Mouse (Mus musculus) embryonic fibroblast, embryonic 13.5 days (primary cell): ENCODE data around the gene Slc22a17. TPM values are rescaled to one million over a fixed set of nuclear protein-coding genes. Genes with fewer than 3 reads are reported as not detected.

Source experiments
- H3K27ac ChIP-seq: 2 replicates; pipeline ENCODE4 v1.5.1; 2012; ENCODE audit warnings: low read length, control low read depth, inconsistent platforms; ENCODE audit not compliant: insufficient read depth
- H3K4me1 ChIP-seq: 2 replicates; pipeline ENCODE4 v1.6.1; 2011; ENCODE audit warnings: low read length; ENCODE audit not compliant: control insufficient read depth, insufficient read depth
- H3K4me3 ChIP-seq: 2 replicates; pipeline ENCODE4 v1.5.1; 2011; ENCODE audit warnings: mild to moderate bottlenecking, control low read depth, low read length; ENCODE audit not compliant: insufficient read depth
- CTCF ChIP-seq: IDR thresholded peaks from 2 replicates; pipeline ENCODE4 v1.5.1; 2011; ENCODE audit warnings: mild to moderate bottlenecking, control low read depth, low read length, moderate library complexity, borderline replicate concordance; ENCODE audit not compliant: insufficient read depth
- POLR2A ChIP-seq: IDR thresholded peaks from 2 replicates; pipeline ENCODE4 v1.6.1; 2011; ENCODE audit warnings: low read depth, mild to moderate bottlenecking, control low read depth, low read length, moderate library complexity
- polyA plus RNA-seq: library from polyadenylated mRNA; stranded (reverse); fragments of >200 nt; gene quantifications from 2 replicates; pipeline ENCODE4 v1.2.4, GENCODE M21; 2011; ENCODE audit warnings: low read depth; ENCODE audit not compliant: missing spikeins, insufficient read length

Gene Slc22a17
- polyA plus RNA-seq, 1 experiment = 20.9 TPM

DNA sequence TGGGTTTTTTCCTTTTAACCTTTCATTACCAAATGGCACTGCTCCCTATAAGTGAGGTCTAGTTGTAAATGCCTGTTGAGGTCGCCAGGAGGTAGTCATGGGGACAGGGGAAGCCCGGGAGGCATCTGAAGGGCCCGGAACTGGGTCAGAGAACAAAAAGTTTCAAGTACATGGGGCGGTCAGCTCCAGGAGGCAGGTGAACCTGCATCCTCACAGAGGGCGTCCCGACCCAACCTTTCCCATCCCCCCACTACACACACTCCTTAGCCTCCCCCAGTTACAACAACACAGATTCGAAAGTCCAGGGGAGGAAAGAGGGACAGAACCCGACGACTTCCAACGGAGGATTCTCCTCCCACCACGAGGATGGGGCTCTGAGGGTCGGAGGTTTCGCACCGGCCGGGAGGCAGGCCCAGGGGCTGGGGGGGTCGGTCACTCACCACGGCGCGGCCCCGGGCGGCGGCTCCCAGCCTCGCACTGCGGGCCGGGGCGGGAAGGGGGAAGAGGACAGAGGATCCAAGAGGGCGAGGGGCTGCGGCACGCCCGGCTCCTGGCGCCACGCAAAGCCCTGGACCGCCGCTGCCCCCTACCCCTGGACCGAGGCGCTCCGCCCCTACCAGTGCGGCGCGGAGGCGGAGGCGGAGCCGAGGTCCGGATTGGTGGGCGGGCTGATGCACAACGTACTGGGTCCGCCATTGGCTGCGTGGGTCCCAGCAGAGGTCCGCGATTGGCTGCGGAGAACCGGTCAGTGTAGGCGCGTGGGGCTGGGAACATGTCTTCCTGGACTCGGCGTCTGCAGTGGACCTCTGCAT lies 49.2 kb downstream of the Slc22a17 start:
- no peak for TF ChIP-seq CTCF
- peak; percentile 78 for TF ChIP-seq POLR2A
- no peak overlapping the region for H3K27ac ChIP-seq
- H3K4me1 ChIP-seq = no peaks in the 10 kb centered on the region
- peak overlapping the region; percentile 74 for H3K4me3 ChIP-seq

DNA sequence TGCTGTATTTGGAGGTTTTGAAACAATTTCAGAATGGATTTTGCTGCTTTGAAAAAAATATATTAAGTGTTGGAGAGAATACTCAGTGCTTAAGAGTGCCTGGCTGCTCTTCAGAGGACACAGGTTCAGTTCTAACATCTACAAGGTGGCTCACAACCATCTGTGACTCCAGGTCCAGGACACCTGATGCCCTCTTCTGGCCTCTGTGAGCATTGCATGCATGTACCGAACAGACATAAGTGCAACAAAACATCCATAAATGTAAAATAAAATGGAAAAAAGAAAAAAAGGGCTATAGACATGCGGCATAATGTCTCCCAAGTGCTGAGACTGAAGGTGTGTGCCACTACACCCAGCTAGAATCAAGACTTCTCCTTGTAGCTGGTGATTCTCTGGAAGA lies 52.4 kb downstream of the Slc22a17 start:
- Histone ChIP-seq H3K4me1 (no peaks in the 10 kb centered on the region), H3K4me3 (no peak overlapping the region), H3K27ac (no peak overlapping the region)
- TF ChIP-seq CTCF (peak; percentile 61; the same call in 1 of the 2 replicates), POLR2A (no peak)

- H3K27ac ChIP-seq = no peak overlapping the region
- TF ChIP-seq CTCF (no peak), POLR2A (no peak)
- H3K4me3 ChIP-seq = no peak overlapping the region
- no peaks in the 10 kb centered on the region for H3K4me1 ChIP-seq
These were observed 55.0 kb downstream of the Slc22a17 start for GRCm38 (mm10) chr14:54857891-54858290.

DNA sequence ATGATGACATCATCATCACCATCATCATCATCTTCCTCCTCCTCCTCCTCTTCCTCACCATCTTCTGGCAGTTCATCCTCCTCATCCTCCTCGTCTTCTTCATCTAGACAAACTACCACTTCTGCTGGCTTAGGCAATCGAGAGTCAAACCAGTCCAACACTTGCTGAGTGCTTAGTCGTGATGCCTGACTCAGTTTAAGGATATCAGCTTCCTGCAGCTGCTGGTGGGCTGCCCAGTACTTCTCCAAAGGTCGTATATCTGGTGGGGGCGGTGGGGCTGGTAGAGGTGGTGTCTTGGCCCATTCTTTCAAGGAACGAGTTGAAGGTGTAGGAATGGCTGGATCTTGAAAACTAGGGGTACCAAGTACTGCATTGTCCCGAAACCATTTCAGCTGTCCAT lies 56.2 kb downstream of the Slc22a17 start:
- Histone ChIP-seq H3K4me1 (no peaks in the 10 kb centered on the region), H3K4me3 (no peak overlapping the region), H3K27ac (no peak overlapping the region)
- TF ChIP-seq CTCF (no peak), POLR2A (no peak)

Other genes starting within 250 kb of the Slc22a17 start
- gene 1700123O20Rik, start 226.9 kb downstream of the Slc22a17 start, polyA plus RNA-seq = 51.6 and 58.9 TPM in 2 replicates
- 184 and 243 TPM in 2 replicates for gene Acin1, start 226.2 kb downstream of the Slc22a17 start, polyA plus RNA-seq
- not detected in 2 replicates for gene Gm29776, start 214.3 kb downstream of the Slc22a17 start, polyA plus RNA-seq
- not detected in 2 replicates for gene Cebpe, start 201.0 kb downstream of the Slc22a17 start, polyA plus RNA-seq
- 0.47 and 2.0 TPM in 2 replicates for gene Slc7a8, start 131.2 kb downstream of the Slc22a17 start, polyA plus RNA-seq
- not detected in 2 replicates for gene Rnf212b, start 99.0 kb downstream of the Slc22a17 start, polyA plus RNA-seq
- 5.4 and 6.9 TPM in 2 replicates for gene Homez, start 42.2 kb downstream of the Slc22a17 start, polyA plus RNA-seq
- 8.4 and 10.9 TPM in 2 replicates for gene Ppp1r3e, start 35.6 kb downstream of the Slc22a17 start, polyA plus RNA-seq
- 48.3 and 53.1 TPM in 2 replicates for gene Bcl2l2, start 29.8 kb downstream of the Slc22a17 start, polyA plus RNA-seq
- not detected in 2 replicates for gene Gm20521, start 29.7 kb downstream of the Slc22a17 start, polyA plus RNA-seq
- gene Pabpn1, start 20.6 kb downstream of the Slc22a17 start, polyA plus RNA-seq = 168 and 172 TPM in 2 replicates
- gene Efs, start 13.0 kb upstream of the Slc22a17 start, polyA plus RNA-seq = 17.5 and 26.9 TPM in 2 replicates
- not detected in 2 replicates for gene Il25, start 19.6 kb upstream of the Slc22a17 start, polyA plus RNA-seq
- not detected in 2 replicates for gene Cmtm5, start 23.1 kb upstream of the Slc22a17 start, polyA plus RNA-seq
- 1.0 TPM in 1 of 2 replicates, not detected in the other for gene Myh6, start 53.8 kb upstream of the Slc22a17 start, polyA plus RNA-seq
- not detected in 2 replicates for gene Gm17428, start 63.8 kb upstream of the Slc22a17 start, polyA plus RNA-seq
- gene Myh7, start 81.5 kb upstream of the Slc22a17 start, polyA plus RNA-seq = not detected in 2 replicates
- gene Ngdn, start 102.3 kb upstream of the Slc22a17 start, polyA plus RNA-seq = 32.8 and 37.7 TPM in 2 replicates
- gene Zfhx2, start 179.2 kb upstream of the Slc22a17 start, polyA plus RNA-seq = 1.9 and 3.5 TPM in 2 replicates
- gene Thtpa, start 181.7 kb upstream of the Slc22a17 start, polyA plus RNA-seq = 13.1 and 17.1 TPM in 2 replicates
- 6.7 and 10.0 TPM in 2 replicates for gene Ap1g2, start 193.5 kb upstream of the Slc22a17 start, polyA plus RNA-seq
- 0.73 and 1.6 TPM in 2 replicates for gene Jph4, start 203.8 kb upstream of the Slc22a17 start, polyA plus RNA-seq